9 mouse cellular contexts compared by ENCODE assay signal in the genomic region with DNA sequence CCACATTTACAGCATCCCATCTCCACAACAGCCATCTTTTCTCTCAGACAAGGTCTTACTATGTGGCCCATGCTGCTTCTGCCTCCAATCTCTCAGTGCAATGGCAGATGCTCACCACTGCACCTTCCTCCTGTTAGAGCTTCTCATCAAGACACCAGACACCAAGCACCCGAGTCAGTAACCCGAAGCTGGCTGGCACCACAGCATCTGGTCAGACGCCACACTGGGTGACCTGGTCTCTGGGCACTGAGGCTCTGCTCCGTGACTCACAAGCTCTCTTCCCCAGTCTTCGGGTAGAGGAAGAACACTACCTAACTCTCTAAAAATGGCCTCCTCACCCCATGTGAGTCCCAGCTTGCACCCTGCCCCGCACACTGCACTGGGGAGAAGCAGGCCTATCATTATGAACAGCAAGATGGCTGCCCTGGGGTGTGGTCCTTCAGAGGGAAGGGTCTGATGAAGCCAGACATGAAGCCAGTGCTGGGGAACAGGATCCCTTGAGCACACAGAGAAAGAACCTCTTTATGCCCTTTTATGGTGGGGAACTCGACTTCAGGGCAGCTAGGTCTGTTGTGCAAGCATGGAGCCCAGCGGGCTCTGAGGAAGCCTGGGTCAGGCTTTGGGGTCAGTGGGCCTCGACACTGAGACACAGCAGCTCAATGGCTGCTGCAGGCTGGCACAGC.
DNase-seq lines count a peak whose midpoint lies in the region; ATAC-seq and TF ChIP-seq lines count a peak whose summit lies in the region.
"Had no signal": no experiment of that assay in that cellular context is flagged by ENCODE, and none has a peak within 500 bp of the region (broad histone marks: within the 10 kb centered on the region; RNA-seq: fewer than 3 reads in every experiment).

No protein-coding gene starts in this region.

- peak; percentile 66 for ATAC-seq in lung, postnatal 0 days
- ATAC-seq in forebrain, embryonic 15.5 days (replicated peaks) = no peak
- peak; percentile 22; the same call in 1 of the 2 replicates for ATAC-seq in limb, embryonic 12.5 days (ENCODE audit: insufficient number of reproducible peaks, insufficient read depth, low FRiP score, low TSS enrichment, low read depth)
- no peak for ATAC-seq in stomach, embryonic 14.5 days (ENCODE audit: insufficient number of reproducible peaks, insufficient read depth, low FRiP score, low read depth)

- TF ChIP-seq POLR2A in lung, adult 2 months (IDR thresholded peaks at IDR 0.05; ENCODE audit: borderline replicate concordance, extremely low read depth, low read depth, low read length) = no peak

- no peaks in the 10 kb centered on the region for H3K27me3 ChIP-seq in lung, postnatal 0 days (replicated peaks; ENCODE audit: insufficient read depth, low read length)
- no peaks in the 10 kb centered on the region for H3K27me3 ChIP-seq in forebrain, embryonic 15.5 days
- no peaks in the 10 kb centered on the region for H3K27me3 ChIP-seq in limb, embryonic 12.5 days
- no peaks in the 10 kb centered on the region for H3K27me3 ChIP-seq in stomach, embryonic 14.5 days (ENCODE audit: control insufficient read depth, insufficient read depth, low read length)

- no peak for TF ChIP-seq CTCF in lung, postnatal 0 days (IDR thresholded peaks at IDR 0.05)
- no peak for TF ChIP-seq CTCF in lung, adult 2 months (IDR thresholded peaks at IDR 0.05; ENCODE audit: insufficient read depth, low read length)

- TF ChIP-seq EP300 in lung, postnatal 0 days (IDR thresholded peaks at IDR 0.05) = no peak

- 47% methylated on average over 9 of the region's 9 CpGs for WGBS in lung, postnatal 0 days
- 52% methylated on average over 9 of the region's 9 CpGs for WGBS in lung, adult 2 months
- 71% methylated on average over 9 of the region's 9 CpGs for WGBS in forebrain, embryonic 15.5 days
- whole genome bisulfite sequencing in limb, embryonic 12.5 days = 60% methylated on average over 9 of the region's 9 CpGs
- WGBS in stomach, embryonic 14.5 days = 71% methylated on average over 8 of the region's 9 CpGs

- H3K4me2 ChIP-seq in lung, postnatal 0 days (replicated peaks; ENCODE audit: low read depth, low read length) = no peak overlapping the region
- no peak overlapping the region for H3K4me2 ChIP-seq in forebrain, embryonic 15.5 days (replicated peaks)
- no peak overlapping the region for H3K4me2 ChIP-seq in limb, embryonic 12.5 days
- H3K4me2 ChIP-seq in stomach, embryonic 14.5 days (replicated peaks; ENCODE audit: low read depth, low read length) = no peak overlapping the region

- no peaks in the 10 kb centered on the region for H3K36me3 ChIP-seq in lung, postnatal 0 days (ENCODE audit: insufficient read depth, low read length)
- H3K36me3 ChIP-seq in forebrain, embryonic 15.5 days = no peaks in the 10 kb centered on the region
- H3K36me3 ChIP-seq in limb, embryonic 12.5 days = no peaks in the 10 kb centered on the region
- no peaks in the 10 kb centered on the region for H3K36me3 ChIP-seq in stomach, embryonic 14.5 days (ENCODE audit: control insufficient read depth, insufficient read depth, low read length)

- H3K27ac ChIP-seq in lung, postnatal 0 days (ENCODE audit: low read length) = peak overlapping the region; percentile 60
- peak overlapping the region; percentile 63 for H3K27ac ChIP-seq in forebrain, embryonic 15.5 days (replicated peaks)
- H3K27ac ChIP-seq in limb, embryonic 12.5 days = peak overlapping the region; percentile 82
- H3K27ac ChIP-seq in stomach, embryonic 14.5 days (ENCODE audit: low read length) = peak overlapping the region; percentile 91

- DNase-seq in lung, postnatal 0 days (ENCODE audit: low spot score) = peak; percentile 74
- DNase-seq in lung, adult 2 months = no peak
- no peak for DNase-seq in cerebellum, adult 8-10 months
- no peak for DNase-seq in frontal cortex, postnatal 25 days (ENCODE audit: low spot score in 2 of 2)
- DNase-seq in thymus, postnatal 25 days = no peak

- no peaks in the 10 kb centered on the region for H3K9me3 ChIP-seq in lung, postnatal 0 days (ENCODE audit: low read length)
- H3K9me3 ChIP-seq in forebrain, embryonic 15.5 days = no peaks in the 10 kb centered on the region
- no peaks in the 10 kb centered on the region for H3K9me3 ChIP-seq in limb, embryonic 12.5 days
- H3K9me3 ChIP-seq in stomach, embryonic 14.5 days (ENCODE audit: control insufficient read depth, low read depth, low read length) = no peaks in the 10 kb centered on the region

- peaks cover 9% of the 10 kb centered on the region; the same call in 1 of the 2 replicates for H3K4me1 ChIP-seq in lung, postnatal 0 days (ENCODE audit: insufficient read depth, low read depth, low read length)
- peaks cover 3% of the 10 kb centered on the region; the same call in 1 of the 2 replicates for H3K4me1 ChIP-seq in lung, adult 2 months (ENCODE audit: control insufficient read depth, insufficient read depth, low read length)
- H3K4me1 ChIP-seq in forebrain, embryonic 15.5 days = peaks cover 42% of the 10 kb centered on the region
- peaks cover 44% of the 10 kb centered on the region for H3K4me1 ChIP-seq in limb, embryonic 12.5 days (replicated peaks)
- peaks cover 19% of the 10 kb centered on the region for H3K4me1 ChIP-seq in stomach, embryonic 14.5 days (ENCODE audit: control insufficient read depth, insufficient read depth, low read length)

- H3K4me3 ChIP-seq in lung, postnatal 0 days (ENCODE audit: low read depth, low read length) = no peak overlapping the region
- H3K4me3 ChIP-seq in lung, adult 2 months (replicated peaks; ENCODE audit: extremely low read depth, low read depth, low read length) = no peak overlapping the region
- H3K4me3 ChIP-seq in forebrain, embryonic 15.5 days = no peak overlapping the region
- no peak overlapping the region for H3K4me3 ChIP-seq in limb, embryonic 12.5 days (replicated peaks)
- no peak overlapping the region for H3K4me3 ChIP-seq in stomach, embryonic 14.5 days (ENCODE audit: low read depth, low read length)
- H3K4me3 ChIP-seq: myocyte had no signal

- H3K9ac ChIP-seq in lung, postnatal 0 days (replicated peaks; ENCODE audit: low read depth) = no peak overlapping the region
- H3K9ac ChIP-seq in forebrain, embryonic 15.5 days (replicated peaks) = no peak overlapping the region
- no peak overlapping the region for H3K9ac ChIP-seq in limb, embryonic 12.5 days (replicated peaks)
- H3K9ac ChIP-seq in stomach, embryonic 14.5 days (replicated peaks; ENCODE audit: low read depth, low read length) = no peak overlapping the region

Comparison
In these comparisons a context has a peak if more than half of its experiments do, and no peak if none do; other contexts are left out.
1. ATAC-seq: peak in lung, postnatal 0 days (single experiment) and limb, embryonic 12.5 days (single experiment); none in forebrain, embryonic 15.5 days (single experiment) and stomach, embryonic 14.5 days (single experiment).
2. Peak in every context shown above with its lines, with median percentiles within 50 percentile points of each other: H3K27ac ChIP-seq.